Mouse (Mus musculus): ENCODE measurements around the gene Dach1.

Dach1 gene

GRCm38 (mm10) chr14:98023540-98023939 lies 146.0 kb downstream of the Dach1 start:
- no peak for DNase-seq

- DNase-seq: no peak
Observed at GRCm38 (mm10) chr14:98014053-98014452, 155.5 kb downstream of the Dach1 start.

- no peak for DNase-seq
Observed at GRCm38 (mm10) chr14:98008501-98008900, 161.1 kb downstream of the Dach1 start.

GRCm38 (mm10) chr14:98002021-98002680 lies 167.4 kb downstream of the Dach1 start:
- no peak for DNase-seq

GRCm38 (mm10) chr14:97998584-97998983 lies 171.0 kb downstream of the Dach1 start:
- DNase-seq: no peak

- no peak for DNase-seq
Observed at GRCm38 (mm10) chr14:97983251-97983650, 186.3 kb downstream of the Dach1 start.

GRCm38 (mm10) chr14:97982676-97983075 lies 186.9 kb downstream of the Dach1 start:
- no peak for DNase-seq

GRCm38 (mm10) chr14:97980879-97981278 lies 188.7 kb downstream of the Dach1 start:
- no peak for DNase-seq

- DNase-seq: no peak
Observed at GRCm38 (mm10) chr14:97976091-97976490, 193.5 kb downstream of the Dach1 start.

- no peak for DNase-seq
Observed at GRCm38 (mm10) chr14:97975447-97975846, 194.1 kb downstream of the Dach1 start.

- no peak for DNase-seq
Observed at GRCm38 (mm10) chr14:97964543-97965069, 205.0 kb downstream of the Dach1 start.

- DNase-seq: no peak
Observed at GRCm38 (mm10) chr14:97963624-97964023, 205.9 kb downstream of the Dach1 start.

- DNase-seq: no peak
Observed at GRCm38 (mm10) chr14:97956356-97956755, 213.2 kb downstream of the Dach1 start.

- DNase-seq: no peak
Observed at GRCm38 (mm10) chr14:97945471-97945870, 224.1 kb downstream of the Dach1 start.

- DNase-seq: no peak
Observed at GRCm38 (mm10) chr14:97944643-97945268, 224.8 kb downstream of the Dach1 start.

GRCm38 (mm10) chr14:97942361-97942760 lies 227.2 kb downstream of the Dach1 start:
- DNase-seq: no peak

GRCm38 (mm10) chr14:97896622-97897021 lies 272.9 kb downstream of the Dach1 start:
- no peak for DNase-seq

- no peak for DNase-seq
Observed at GRCm38 (mm10) chr14:97881976-97882375, 287.6 kb downstream of the Dach1 start.

- DNase-seq: no peak
Observed at GRCm38 (mm10) chr14:97871001-97871400, 298.6 kb downstream of the Dach1 start.

GRCm38 (mm10) chr14:97858384-97858783 lies 311.2 kb downstream of the Dach1 start:
- no peak for DNase-seq

GRCm38 (mm10) chr14:97857276-97857675 lies 312.3 kb downstream of the Dach1 start:
- DNase-seq: no peak

- no peak for DNase-seq
Observed at GRCm38 (mm10) chr14:97855345-97855744, 314.2 kb downstream of the Dach1 start.

- no peak for DNase-seq
Observed at GRCm38 (mm10) chr14:97850486-97850885, 319.1 kb downstream of the Dach1 start.

- no peak for DNase-seq
Observed at GRCm38 (mm10) chr14:97847641-97848040, 321.9 kb downstream of the Dach1 start.
